Mouse (Mus musculus) liver, embryonic 16.5 days (tissue): ENCODE measurements around the gene Spint2. TPM values are rescaled to one million over a fixed set of nuclear protein-coding genes. Genes with fewer than 3 reads are reported as not detected.
"Not testable (repeated sequence)": the region's sequence is repeated elsewhere in the genome, so short reads cannot be mapped to it uniquely, and the experiment has no call there.

ENCODE experiments used
- ATAC-seq: fragments of 200-750 bp; cut with Nextera tagmentation; 2 replicates; pipeline ENCODE4 v1.8.0; 2017; ENCODE audit warnings: low read depth, mild to moderate bottlenecking, moderate number of reproducible peaks, moderate library complexity
- H3K27ac ChIP-seq: fragments of 300-500 bp; sonication (generic); 2 replicates; pipeline ENCODE4 v1.5.1; 2014; ENCODE audit warnings: mild to moderate bottlenecking, low read length
- H3K27me3 ChIP-seq: fragments of 300-500 bp; sonication (generic); 2 replicates; pipeline ENCODE4 v1.6.1; 2014; ENCODE audit warnings: low read depth, low read length, mixed read lengths; ENCODE audit not compliant: control insufficient read depth, insufficient read depth
- H3K36me3 ChIP-seq: fragments of 300-500 bp; sonication (generic); 2 replicates; pipeline ENCODE4 v1.6.1; 2014; ENCODE audit warnings: mild to moderate bottlenecking; ENCODE audit not compliant: control insufficient read depth, insufficient read depth
- H3K4me1 ChIP-seq: fragments of 300-500 bp; sonication (generic); 2 replicates; pipeline ENCODE4 v1.6.1; 2014; ENCODE audit warnings: low read depth, low read length, mixed read lengths; ENCODE audit not compliant: control insufficient read depth
- H3K4me2 ChIP-seq: fragments of 300-500 bp; sonication (generic); 2 replicates; pipeline ENCODE4 v1.6.1; 2014; ENCODE audit warnings: low read depth, low read length, mixed read lengths
- H3K4me3 ChIP-seq: fragments of 300-500 bp; sonication (generic); 2 replicates; pipeline ENCODE4 v1.5.1; 2014; ENCODE audit warnings: low read depth, mild to moderate bottlenecking, low read length
- H3K9ac ChIP-seq: fragments of 300-500 bp; sonication (generic); 2 replicates; pipeline ENCODE4 v1.6.1; 2014; ENCODE audit warnings: low read depth, low read length
- H3K9me3 ChIP-seq: fragments of 300-500 bp; sonication (generic); replicated peaks from 2 replicates; pipeline ENCODE4 v1.6.1; 2016; ENCODE audit warnings: low read length; ENCODE audit not compliant: control insufficient read depth
- WGBS: fragments of 180-500 bp; shearing (Covaris S2); extraction: QIAGEN DNeasy Blood & Tissue Kit; methylation state at CpG from one replicate; pipeline ENCODE4 v1.1.7; 2014; ENCODE audit not compliant: insufficient replicate concordance; 5-methylcytosine and 5-hydroxymethylcytosine counted together
- polyA plus RNA-seq: library from polyadenylated mRNA; unstranded; fragments of >200 nt; fragmentation: Nextera tagmentation; extraction: Ambion mirVana; gene quantifications from 2 replicates; pipeline ENCODE4 v1.2.1, GENCODE M21; 2015

Gene Spint2
- polyA plus RNA-seq, 1 experiment from 2014 or later, result 38.6 TPM

DNA sequence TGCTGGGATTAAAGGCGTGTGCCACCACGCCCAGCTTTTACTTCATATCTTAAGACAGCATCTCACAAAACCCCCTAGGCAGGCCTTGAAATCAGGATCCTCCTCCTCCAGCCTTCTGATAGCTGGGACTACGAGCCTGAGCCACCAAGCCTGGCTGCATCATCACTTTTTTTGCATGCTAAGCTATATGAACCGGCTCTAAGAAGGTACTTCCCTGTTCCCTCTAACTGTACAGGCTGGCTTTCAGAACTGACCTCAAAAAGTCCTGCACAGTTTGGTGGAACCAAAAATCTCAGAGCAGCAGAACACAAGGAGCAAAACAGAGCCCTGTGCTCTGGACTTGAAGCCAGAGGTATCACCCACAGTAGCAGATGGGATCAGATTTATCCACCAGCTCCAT, 53.5 kb downstream of the Spint2 start:
- no peak overlapping the region for H3K27ac ChIP-seq
- no peak overlapping the region for H3K9ac ChIP-seq
- ATAC-seq, result no peak
- no peaks in the 10 kb centered on the region; the same call in 1 of the 2 replicates for H3K4me1 ChIP-seq
- no peak overlapping the region for H3K4me2 ChIP-seq
- H3K4me3 ChIP-seq, result no peak overlapping the region
- no peaks in the 10 kb centered on the region for H3K36me3 ChIP-seq
- peaks cover 24% of the 10 kb centered on the region for H3K27me3 ChIP-seq
- H3K9me3 ChIP-seq, result no peaks in the 10 kb centered on the region
- WGBS, result 24% methylated on average over 4 of the region's 4 CpGs

DNA sequence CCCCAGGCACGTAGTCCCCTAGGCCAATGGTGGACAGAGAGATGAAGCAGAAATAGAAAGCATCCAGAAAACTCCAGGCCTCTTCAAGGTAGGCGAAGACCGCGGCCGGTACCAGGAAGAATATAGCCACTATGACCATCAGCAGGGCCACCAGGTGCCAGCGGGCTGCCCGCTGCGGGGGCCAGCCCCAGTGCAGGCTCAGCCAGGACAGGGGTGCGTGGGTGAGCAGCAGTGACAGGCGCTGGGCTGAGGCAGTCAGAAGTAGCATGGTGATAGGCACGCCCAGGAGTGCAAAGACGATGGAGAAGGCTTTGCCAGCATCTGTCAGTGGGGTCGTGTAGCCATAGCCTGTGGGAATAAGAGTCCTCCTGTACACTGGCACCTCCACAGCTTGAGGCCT, 56.2 kb downstream of the Spint2 start:
- H3K9ac ChIP-seq, result no peak overlapping the region
- H3K27ac ChIP-seq, result no peak overlapping the region
- ATAC-seq, result no peak
- no peak overlapping the region for H3K4me2 ChIP-seq
- 66% methylated on average over 13 of the region's 13 CpGs for WGBS
- no peaks in the 10 kb centered on the region for H3K36me3 ChIP-seq
- H3K4me3 ChIP-seq, result no peak overlapping the region
- no peaks in the 10 kb centered on the region for H3K9me3 ChIP-seq
- no peaks in the 10 kb centered on the region for H3K4me1 ChIP-seq
- no peaks in the 10 kb centered on the region for H3K27me3 ChIP-seq

DNA sequence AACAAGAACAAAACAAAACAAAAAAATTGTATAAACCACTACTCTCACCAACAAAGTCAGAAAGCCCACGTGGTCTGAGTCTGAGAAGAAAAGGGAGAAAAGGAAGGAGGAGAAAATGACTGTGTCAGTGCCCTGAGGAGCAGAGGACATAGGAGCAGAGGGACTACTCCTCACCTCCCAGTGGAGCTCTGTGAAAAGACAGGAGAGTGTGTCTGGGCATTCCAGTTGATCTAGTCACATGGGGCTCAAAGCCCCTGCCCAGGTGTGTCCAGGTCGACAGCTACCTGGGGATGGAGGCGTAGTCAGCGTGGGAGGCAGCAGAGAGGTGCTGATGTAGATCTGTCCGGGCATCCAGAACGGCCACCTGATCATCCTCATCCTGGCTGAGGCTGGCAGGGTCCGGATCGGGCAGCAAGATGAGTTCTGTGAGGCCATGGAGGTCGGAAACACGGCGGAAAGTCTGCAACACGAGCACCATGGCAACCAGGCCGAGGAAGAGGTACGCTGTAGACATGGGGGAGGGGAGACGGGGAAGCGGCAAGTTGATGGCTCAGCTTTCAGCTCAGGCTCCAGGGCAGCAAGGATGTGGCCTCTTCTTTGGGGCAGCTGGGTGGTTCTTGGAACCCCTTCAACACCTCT, 56.8 kb downstream of the Spint2 start:
- H3K36me3 ChIP-seq, result no peaks in the 10 kb centered on the region
- H3K4me3 ChIP-seq, result no peak overlapping the region
- H3K9me3 ChIP-seq, result peaks cover 4% of the 10 kb centered on the region
- WGBS, result 45% methylated on average over 16 of the region's 16 CpGs
- ATAC-seq, result no peak
- H3K4me1 ChIP-seq, result no peaks in the 10 kb centered on the region
- no peak overlapping the region for H3K9ac ChIP-seq
- H3K27me3 ChIP-seq, result no peaks in the 10 kb centered on the region
- no peak overlapping the region for H3K27ac ChIP-seq
- no peak overlapping the region for H3K4me2 ChIP-seq

DNA sequence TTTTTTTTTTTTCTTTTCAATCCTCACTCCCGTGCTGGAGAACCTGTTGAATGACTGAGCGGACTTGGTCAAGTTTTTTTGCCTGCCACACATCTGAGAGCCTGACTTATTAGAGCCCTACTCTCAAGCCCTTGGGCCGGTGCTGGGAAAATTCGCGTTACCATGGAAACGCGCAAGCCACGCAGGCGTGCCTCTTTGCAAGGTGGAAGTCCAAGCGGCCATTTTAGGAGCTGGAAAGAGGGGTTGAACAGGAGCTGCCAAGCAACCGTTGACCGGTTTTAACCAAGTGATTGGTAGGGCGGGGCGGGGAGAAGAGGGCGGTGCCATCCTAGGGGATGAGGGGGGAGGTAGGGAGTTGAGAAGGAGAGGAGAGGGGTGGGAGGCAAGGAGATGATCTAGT, 66.9 kb downstream of the Spint2 start:
- no peak for ATAC-seq

DNA sequence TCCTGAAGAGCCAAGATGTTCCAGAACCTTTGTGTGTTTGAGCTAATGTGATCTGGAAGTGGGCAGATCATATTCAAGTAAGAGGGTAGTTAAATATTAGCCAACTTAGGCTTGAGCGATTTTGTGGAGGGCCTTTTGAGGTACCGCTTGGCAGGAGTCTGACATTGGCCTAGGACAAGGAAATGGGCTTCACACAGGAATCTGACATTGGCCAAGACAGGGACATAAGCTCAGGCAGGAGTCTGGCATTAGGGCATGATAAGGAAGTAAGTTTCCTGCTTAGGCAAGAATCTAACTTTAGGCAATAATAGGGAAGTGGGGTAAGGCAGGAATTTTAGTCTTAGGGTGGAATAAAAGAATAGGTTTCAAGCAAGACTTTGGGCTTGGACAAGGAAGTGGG, 67.5 kb downstream of the Spint2 start:
- no peaks in the 10 kb centered on the region for H3K27me3 ChIP-seq
- peaks cover 10% of the 10 kb centered on the region for H3K4me1 ChIP-seq
- H3K9me3 ChIP-seq, result no peaks in the 10 kb centered on the region; the same call in 1 of the 2 replicates
- WGBS, result 55% methylated on average over 2 of the region's 2 CpGs
- no peaks in the 10 kb centered on the region for H3K36me3 ChIP-seq
- H3K9ac ChIP-seq, result no peak overlapping the region
- no peak for ATAC-seq
- no peak overlapping the region for H3K27ac ChIP-seq
- H3K4me2 ChIP-seq, result no peak overlapping the region
- H3K4me3 ChIP-seq, result no peak overlapping the region

More for the DNA sequence above, 66.9 kb downstream of the Spint2 start:
- no peak overlapping the region for H3K4me3 ChIP-seq
- H3K27ac ChIP-seq, result no peak overlapping the region
- no peak overlapping the region for H3K4me2 ChIP-seq
- H3K9me3 ChIP-seq, result peaks cover 5% of the 10 kb centered on the region
- H3K27me3 ChIP-seq, result no peaks in the 10 kb centered on the region
- 59% methylated on average over 15 of the region's 15 CpGs for WGBS
- H3K9ac ChIP-seq, result no peak overlapping the region
- H3K36me3 ChIP-seq, result no peaks in the 10 kb centered on the region
- H3K4me1 ChIP-seq, result peaks cover 10% of the 10 kb centered on the region

DNA sequence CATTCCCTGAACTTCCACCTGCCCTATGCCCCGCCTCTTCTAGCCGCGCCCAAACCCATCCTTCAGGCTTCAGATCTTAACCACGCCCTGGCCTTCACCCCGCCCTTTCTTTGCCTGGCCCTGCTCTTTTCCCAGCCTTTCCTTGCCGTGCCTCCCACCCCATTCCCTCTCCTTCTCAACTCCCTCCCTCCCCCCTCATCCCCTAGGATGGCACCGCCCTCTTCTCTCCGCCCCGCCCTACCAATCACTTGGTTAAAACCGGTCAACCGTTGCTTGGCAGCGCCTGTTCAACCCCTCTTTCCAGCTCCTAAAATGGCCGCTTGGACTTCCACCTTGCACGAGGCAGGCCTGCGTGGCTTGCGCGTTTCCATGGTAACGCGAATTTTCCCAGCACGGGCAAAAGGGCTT, 68.0 kb downstream of the Spint2 start, which contains the start of gene Catsperg1:
TSS of gene Catsperg1 (minus strand) at position 361 of the 408 bp plus-strand sequence.
- Histone ChIP-seq H3K4me3 (no peak within 1 kb of the TSS), H3K4me2 (no peak within 1 kb of the TSS)
- WGBS, result 23% methylated on average over 20 of the region's 20 CpGs

DNA sequence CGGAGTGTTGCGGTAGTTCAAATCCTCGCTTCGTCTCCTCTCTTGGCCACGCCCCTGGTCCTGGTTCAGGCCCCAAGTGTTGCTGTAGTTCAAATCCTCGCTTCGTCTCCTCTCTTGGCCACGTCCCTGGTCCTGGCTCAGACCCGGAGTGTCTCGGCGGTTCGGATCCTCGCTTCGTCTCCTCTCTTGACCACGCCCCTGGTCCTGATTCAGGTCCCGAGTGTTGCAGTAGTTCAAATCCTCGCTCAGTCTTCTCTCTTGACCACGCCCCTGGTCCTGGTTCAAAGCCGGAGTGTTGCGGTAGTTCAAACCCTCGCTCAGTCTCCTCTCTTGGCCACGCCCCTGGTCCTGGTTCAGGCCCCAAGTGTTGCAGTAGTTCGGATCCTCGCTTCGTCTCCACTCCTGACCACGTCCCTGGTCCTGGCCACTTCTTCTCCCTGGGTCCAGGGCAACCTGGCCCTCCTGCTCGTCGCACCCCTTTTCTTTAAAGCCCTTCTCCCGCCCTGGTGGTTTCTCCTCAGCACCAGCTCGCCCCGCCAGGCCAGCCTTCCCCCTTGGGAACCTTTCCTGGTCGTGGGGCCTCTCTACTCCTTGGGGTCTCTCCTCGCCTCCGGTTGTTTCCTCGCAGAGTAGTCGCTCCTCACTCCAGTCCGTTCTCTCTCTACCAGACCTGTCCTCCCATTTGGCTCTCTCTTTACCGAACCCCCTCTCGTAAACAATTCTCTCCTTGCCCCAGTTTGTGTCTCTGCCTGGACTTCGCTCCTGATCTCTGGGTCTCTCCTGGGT, 68.7 kb downstream of the Spint2 start:
- not testable (repeated sequence) for H3K9ac ChIP-seq, H3K9me3 ChIP-seq, H3K27ac ChIP-seq, H3K36me3 ChIP-seq, H3K4me1 ChIP-seq, H3K27me3 ChIP-seq, H3K4me2 ChIP-seq, ATAC-seq, H3K4me3 ChIP-seq
- WGBS, result 40% methylated on average over 40 of the region's 40 CpGs

More for the DNA sequence above, 68.0 kb downstream of the Spint2 start, which contains the start of gene Catsperg1:
- H3K4me1 ChIP-seq, result peaks cover 10% of the 10 kb centered on the region
- H3K27me3 ChIP-seq, result no peaks in the 10 kb centered on the region
- no peaks in the 10 kb centered on the region for H3K36me3 ChIP-seq
- H3K27ac ChIP-seq, result no peak within 1 kb of the TSS
- no peak for ATAC-seq
- H3K9ac ChIP-seq, result no peak within 1 kb of the TSS
- H3K9me3 ChIP-seq, result no peaks in the 10 kb centered on the region; the same call in 1 of the 2 replicates

DNA sequence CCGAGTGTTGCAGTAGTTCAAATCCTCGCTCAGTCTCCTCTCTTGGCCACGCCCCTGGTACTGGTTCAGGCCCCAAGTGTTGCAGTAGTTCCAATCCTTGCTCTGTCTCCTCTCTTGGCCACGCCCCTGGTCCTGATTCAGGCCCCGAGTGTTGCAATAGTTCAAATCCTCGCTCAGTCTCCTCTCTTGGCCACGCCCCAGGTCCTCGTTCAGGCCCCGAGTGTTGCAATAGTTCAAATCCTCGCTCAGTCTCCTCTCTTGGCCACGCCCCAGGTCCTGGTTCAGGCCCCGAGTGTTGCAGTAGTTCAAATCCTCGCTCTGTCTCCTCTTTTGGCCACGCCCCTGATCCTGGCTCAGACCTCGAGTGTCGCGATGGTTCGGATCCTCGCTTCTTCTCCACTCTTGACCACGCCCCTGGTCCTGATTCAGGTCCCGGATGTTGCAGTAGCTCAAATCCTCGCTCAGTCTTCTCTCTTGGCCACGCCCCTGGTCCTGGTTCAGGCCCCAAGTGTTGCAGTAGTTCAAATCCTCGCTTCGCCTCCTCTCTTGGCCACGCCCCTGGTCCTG, 69.4 kb downstream of the Spint2 start:
- peak overlapping the region; percentile 71 for H3K27ac ChIP-seq
- H3K9me3 ChIP-seq, result no peaks in the 10 kb centered on the region; the same call in 1 of the 2 replicates
- H3K4me3 ChIP-seq, result peak overlapping the region; percentile 56
- H3K4me1 ChIP-seq, result peaks cover 10% of the 10 kb centered on the region
- no peaks in the 10 kb centered on the region for H3K27me3 ChIP-seq
- H3K4me2 ChIP-seq, result peak overlapping the region; percentile 72
- no peak for ATAC-seq
- no peaks in the 10 kb centered on the region for H3K36me3 ChIP-seq
- H3K9ac ChIP-seq, result no peak overlapping the region
- 16% methylated on average over 26 of the region's 26 CpGs for WGBS
